Mouse (Mus musculus) liver, adult 2 months (tissue): ENCODE data around the gene Kifc5b.

Source experiments
- CTCF ChIP-seq: fragments of 200-500 bp; IDR thresholded peaks from 2 replicates; pipeline ENCODE4 v1.5.1; 2011; ENCODE audit warnings: low read depth, low read length, control low read depth
- POLR2A ChIP-seq: fragments of 200-500 bp; IDR thresholded peaks from 2 replicates; pipeline ENCODE4 v1.6.1; 2011; ENCODE audit warnings: low read length, control low read depth; ENCODE audit not compliant: insufficient read depth; ENCODE audit errors: extremely low read depth

DNA sequence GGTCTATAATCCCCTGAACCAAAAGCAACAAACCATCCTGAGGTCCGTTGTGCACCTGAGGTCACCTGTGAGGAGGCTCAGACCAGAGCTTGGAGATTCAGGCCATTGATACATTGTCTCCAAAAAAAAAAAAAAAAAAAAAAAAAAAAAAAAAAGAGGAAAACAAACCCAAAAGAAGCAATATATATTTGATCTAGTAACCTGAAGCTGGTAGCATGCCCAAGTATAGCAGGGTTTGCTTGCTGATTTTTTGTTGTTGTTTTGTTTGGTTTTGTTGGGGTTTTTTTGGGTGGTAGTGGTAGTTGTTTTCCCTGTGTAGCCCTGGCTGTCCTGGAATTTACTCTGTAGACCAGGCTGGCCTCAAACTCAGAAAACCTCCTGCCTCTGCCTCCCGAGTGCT is 1.5 kb downstream of the Kifc5b start:
- TF ChIP-seq CTCF (no peak), POLR2A (no peak)
